Mouse (Mus musculus): ENCODE data around the gene Gm20661. TPM values are rescaled to one million over a fixed set of nuclear protein-coding genes. Genes with fewer than 3 reads are reported as not detected.
A peak's percentile ranks its signal among the peaks of the same experiment; 100 is the strongest.

Gene Gm20661
- total and polyA plus RNA-seq, 3 experiments, result 0.35 to 0.85 TPM; not detected in 1

DNA sequence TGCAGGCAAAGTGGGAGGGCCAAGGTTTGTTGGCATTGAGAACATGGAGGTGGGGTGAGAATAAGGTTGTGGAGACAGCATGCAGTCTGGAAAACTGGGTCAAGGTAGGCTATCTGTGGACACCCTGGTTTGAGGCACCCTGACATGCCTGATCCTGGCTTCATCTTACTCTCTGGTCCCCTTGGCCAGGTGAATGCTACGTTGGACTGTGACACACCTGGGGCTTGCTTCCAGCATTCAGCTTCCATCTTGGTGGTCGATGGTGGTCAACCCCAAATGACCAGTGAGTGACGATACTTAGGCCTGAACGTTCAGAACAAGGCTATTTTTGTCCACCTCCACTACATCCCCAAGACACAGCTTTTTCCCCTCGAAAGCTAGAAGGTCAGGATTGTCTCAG lies 13.2 kb downstream of the Gm20661 start, which contains the start of gene Gm20662:
Gm20662 (plus strand) TSS at position 301 of the 400 bp plus-strand sequence.
- no peak within 1 kb of the TSS for H3K4me3 ChIP-seq (ENCODE audit: control insufficient read depth in 1 of 2, insufficient read depth in 1 of 2, low read depth in 2 of 2, low read length in 2 of 2)
- peaks cover 0 to 4% of the 10 kb centered on the region in 2 experiments; a peak in 2 of 4 replicates for H3K36me3 ChIP-seq (ENCODE audit: control insufficient read depth in 1 of 2, insufficient read depth in 2 of 2, low read length in 2 of 2)
- no peak within 1 kb of the TSS for H3K27ac ChIP-seq (ENCODE audit: control insufficient read depth, low read depth, low read length)
- H3K4me1 ChIP-seq (ENCODE audit: control insufficient read depth in 1 of 2, insufficient read depth in 2 of 2, low read length in 2 of 2), result peaks cover 0 to 10% of the 10 kb centered on the region in 2 experiments; a peak in 1 of 4 replicates
- H3K9me3 ChIP-seq (replicated peaks; ENCODE audit: insufficient read depth, low read length), result no peaks in the 10 kb centered on the region
- H3K79me2 ChIP-seq (ENCODE audit: control insufficient read depth, insufficient read depth, low read length, poor library complexity), result no peaks in the 10 kb centered on the region
- TF ChIP-seq GATA1 (IDR thresholded peaks at IDR 0.05; ENCODE audit: low read depth, low read length) (no peak), CHD1 (IDR thresholded peaks at IDR 0.05; ENCODE audit: low read depth, low read length) (no peak), ETS1 (IDR thresholded peaks at IDR 0.05; ENCODE audit: low read depth, low read length) (no peak), ZC3H11A (IDR thresholded peaks at IDR 0.05; ENCODE audit: low read depth, low read length) (no peak), MAZ (IDR thresholded peaks at IDR 0.05; ENCODE audit: low read depth, low read length) (no peak), SMC3 (IDR thresholded peaks at IDR 0.05; ENCODE audit: low read depth, low read length) (no peak), NELFE (IDR thresholded peaks at IDR 0.05; ENCODE audit: low read depth, low read length) (no peak), MXI1 (IDR thresholded peaks at IDR 0.05; ENCODE audit: low read depth, low read length) (no peak), ZKSCAN1 (IDR thresholded peaks at IDR 0.05; ENCODE audit: low read depth, low read length) (no peak)
- H3K9ac ChIP-seq (ENCODE audit: control insufficient read depth, low read depth, low read length, poor library complexity, severe bottlenecking), result no peak within 1 kb of the TSS
- H3K27me3 ChIP-seq (ENCODE audit: control insufficient read depth in 1 of 2, insufficient read depth in 2 of 2, low read length in 2 of 2), result no peaks in the 10 kb centered on the region
- DNase-seq (ENCODE audit: low read depth, low spot score), result no peak

GRCm38 (mm10) chr9:108001922-108002770 lies 19.3 kb downstream of the Gm20661 start, which contains the start of gene Ip6k1:
TSS of gene Ip6k1 (plus strand) at chr9:108002501.
- Histone ChIP-seq H3K4me1 (ENCODE audit: control insufficient read depth in 1 of 2, insufficient read depth in 2 of 2, low read length in 2 of 2) (peaks cover 5 to 13% of the 10 kb centered on the region in 2 experiments), H3K9ac (ENCODE audit: control insufficient read depth, low read depth, low read length, poor library complexity, severe bottlenecking) (peak within 1 kb of the TSS; percentile 91), H3K4me3 (ENCODE audit: control insufficient read depth in 1 of 2, insufficient read depth in 1 of 2, low read depth in 2 of 2, low read length in 2 of 2) (peak within 1 kb of the TSS; percentile 86 to 93), H3K27ac (ENCODE audit: control insufficient read depth, low read depth, low read length) (peak within 1 kb of the TSS; percentile 65), H3K79me2 (ENCODE audit: control insufficient read depth, insufficient read depth, low read length, poor library complexity) (peaks cover 39% of the 10 kb centered on the region), H3K9me3 (replicated peaks; ENCODE audit: insufficient read depth, low read length) (no peaks in the 10 kb centered on the region), H3K36me3 (ENCODE audit: control insufficient read depth in 1 of 2, insufficient read depth in 2 of 2, low read length in 2 of 2) (peaks cover 0 to 17% of the 10 kb centered on the region in 2 experiments; a peak in 2 of 4 replicates), H3K27me3 (ENCODE audit: control insufficient read depth in 1 of 2, insufficient read depth in 2 of 2, low read length in 2 of 2) (no peaks in the 10 kb centered on the region)
- DNase-seq (ENCODE audit: low read depth, low spot score), result peak; percentile 100
- TF ChIP-seq BHLHE40 (IDR thresholded peaks at IDR 0.05; ENCODE audit: borderline replicate concordance, low read depth, low read length) (peak; percentile 100), NELFE (IDR thresholded peaks at IDR 0.05; ENCODE audit: low read depth, low read length) (peak; percentile 92), TBP (IDR thresholded peaks at IDR 0.05; ENCODE audit: low read depth, low read length) (peak; percentile 80), SIN3A (IDR thresholded peaks at IDR 0.05; ENCODE audit: low read length) (peak; percentile 70), RAD21 (IDR thresholded peaks at IDR 0.05; ENCODE audit: low read depth, low read length) (no peak; the same call in 1 of the 2 replicates), HCFC1 (IDR thresholded peaks at IDR 0.05; ENCODE audit: low read depth, low read length) (peak; percentile 79), NRF1 (IDR thresholded peaks at IDR 0.05; ENCODE audit: insufficient read depth, low read depth, low read length, poor library complexity, severe bottlenecking) (peak; percentile 84), MXI1 (IDR thresholded peaks at IDR 0.05; ENCODE audit: low read depth, low read length) (peak; percentile 70), USF2 (IDR thresholded peaks at IDR 0.05; ENCODE audit: borderline replicate concordance in 1 of 2, insufficient read depth in 1 of 2, low read depth in 1 of 2, low read length in 2 of 2) (peak; percentile 88 to 97), GABPA (IDR thresholded peaks at IDR 0.05; ENCODE audit: low read depth, low read length) (no peak), USF1 (IDR thresholded peaks at IDR 0.05; ENCODE audit: low read depth, low read length) (peak; percentile 100), CTCF (IDR thresholded peaks at IDR 0.05 in 2 of 3, conservative IDR thresholded peaks at IDR 0.05 in 1 of 3; ENCODE audit: control insufficient read depth in 1 of 3, insufficient read depth in 1 of 3, low read depth in 2 of 3, low read length in 3 of 3, poor library complexity in 1 of 3, severe bottlenecking in 1 of 3) (no peak), MAX (IDR thresholded peaks at IDR 0.05; ENCODE audit: low read length) (peak; percentile 99), RCOR1 (IDR thresholded peaks at IDR 0.05; ENCODE audit: low read depth, low read length) (no peak; the same call in 1 of the 2 replicates), MYB (IDR thresholded peaks at IDR 0.05; ENCODE audit: low read depth, low read length) (no peak), ZMIZ1 (IDR thresholded peaks at IDR 0.05; ENCODE audit: low read depth, low read length) (peak; percentile 85), POLR2AphosphoS2 (IDR thresholded peaks at IDR 0.05; ENCODE audit: low read length) (peak; percentile 89; the same call in 1 of the 2 replicates), POLR2A (IDR thresholded peaks at IDR 0.05; ENCODE audit: control insufficient read depth in 1 of 2, insufficient read depth in 1 of 2, low read depth in 1 of 2, low read length in 2 of 2, poor library complexity in 1 of 2) (peak; percentile 71 to 96), EP300 (IDR thresholded peaks at IDR 0.05; ENCODE audit: low read depth in 1 of 2, low read length in 2 of 2) (0 out of 4 replicates have a peak, but pooled peaks of 1 of the 2 experiments have one; percentile 9), MAZ (IDR thresholded peaks at IDR 0.05; ENCODE audit: low read depth, low read length) (no peak), MYC (IDR thresholded peaks at IDR 0.05; ENCODE audit: low read depth, low read length) (peak; percentile 75), CHD2 (IDR thresholded peaks at IDR 0.05; ENCODE audit: low read length) (peak; percentile 82)

All from MEL (cell line).